Mouse (Mus musculus) adrenal gland, adult 18-20 months (tissue): ENCODE measurements around the gene Aldoart2. TPM values are rescaled to one million over a fixed set of nuclear protein-coding genes. Genes with fewer than 3 reads are reported as not detected.
"Not testable (repeated sequence)": the region's sequence is repeated elsewhere in the genome, so short reads cannot be mapped to it uniquely, and the experiment has no call there.

Source experiments
- DNase-seq, 2 experiments: peaks; one replicate each; pipeline ENCODE4 v3.0.0; 2021 to 2022; ENCODE audit warnings: low spot score in 2 of 2
- long read RNA-seq, 2 experiments: library from polyadenylated mRNA; stranded (forward); transcript quantifications; one replicate each; pipeline ENCODE4 v2.0.0; 2021
- total RNA-seq, 2 experiments: library from RNA; stranded (reverse); gene quantifications; 1 replicate in 1 of 2; 2 replicates in 1 of 2; pipeline ENCODE4 v1.2.3; 2021

Aldoart2 gene
- total RNA-seq = not detected
- long read RNA-seq, experiment 1 = 0 reads
- long read RNA-seq, experiment 2 = 0 reads

DNA sequence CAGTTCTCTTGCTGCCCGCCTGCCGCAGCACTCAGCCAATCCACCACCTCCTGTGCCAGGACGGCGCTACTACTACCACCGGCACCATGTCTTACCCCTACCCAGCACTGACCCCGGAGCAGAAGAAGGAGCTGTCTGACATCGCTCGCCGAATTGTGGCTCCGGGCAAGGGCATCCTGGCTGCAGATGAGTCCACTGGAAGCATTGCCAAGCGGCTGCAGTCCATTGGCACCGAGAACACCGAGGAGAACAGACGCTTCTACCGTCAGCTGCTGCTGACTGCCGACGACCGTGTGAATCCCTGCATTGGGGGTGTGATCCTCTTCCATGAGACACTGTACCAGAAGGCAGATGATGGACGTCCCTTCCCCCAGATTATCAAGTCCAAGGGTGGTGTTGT is at the start of gene Aldoart2:
Aldoart2 (plus strand) TSS at position 34 of the 400 bp plus-strand sequence.
- DNase-seq = no peak

DNA sequence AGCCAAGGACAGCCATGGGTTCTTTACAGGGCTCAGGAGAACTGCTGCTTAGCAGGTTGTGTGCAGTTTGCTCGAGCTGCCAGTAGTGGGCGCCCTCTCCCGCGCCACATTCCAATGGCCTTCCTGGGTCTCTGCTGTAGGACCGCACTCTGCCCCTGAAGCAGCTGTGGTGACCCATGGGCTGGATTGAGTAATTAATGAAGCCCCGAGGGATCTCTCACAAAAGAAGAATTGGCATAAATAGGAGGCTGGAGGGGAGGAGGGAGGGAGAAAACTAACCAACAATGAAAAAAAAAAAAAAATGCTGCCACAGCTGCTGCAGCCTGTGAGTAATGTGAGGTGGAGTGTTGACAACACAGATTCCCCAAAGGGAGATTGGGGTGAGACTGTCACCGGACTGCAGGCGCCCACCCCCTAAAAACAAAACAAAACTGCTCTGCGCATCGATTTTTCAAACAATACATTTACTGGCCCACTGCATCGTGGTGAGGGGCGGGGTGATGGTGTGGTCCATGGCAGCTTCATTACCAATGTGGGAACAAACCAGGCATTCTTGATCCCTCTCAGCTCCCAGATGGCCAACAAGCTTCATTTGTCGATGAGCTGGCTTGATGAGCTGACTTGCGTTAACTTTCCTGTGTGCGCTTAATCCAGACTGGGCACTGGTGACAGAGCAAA is 46.8 kb upstream of the Aldoart2 start:
- peak; percentile 20 to 51 for DNase-seq

DNA sequence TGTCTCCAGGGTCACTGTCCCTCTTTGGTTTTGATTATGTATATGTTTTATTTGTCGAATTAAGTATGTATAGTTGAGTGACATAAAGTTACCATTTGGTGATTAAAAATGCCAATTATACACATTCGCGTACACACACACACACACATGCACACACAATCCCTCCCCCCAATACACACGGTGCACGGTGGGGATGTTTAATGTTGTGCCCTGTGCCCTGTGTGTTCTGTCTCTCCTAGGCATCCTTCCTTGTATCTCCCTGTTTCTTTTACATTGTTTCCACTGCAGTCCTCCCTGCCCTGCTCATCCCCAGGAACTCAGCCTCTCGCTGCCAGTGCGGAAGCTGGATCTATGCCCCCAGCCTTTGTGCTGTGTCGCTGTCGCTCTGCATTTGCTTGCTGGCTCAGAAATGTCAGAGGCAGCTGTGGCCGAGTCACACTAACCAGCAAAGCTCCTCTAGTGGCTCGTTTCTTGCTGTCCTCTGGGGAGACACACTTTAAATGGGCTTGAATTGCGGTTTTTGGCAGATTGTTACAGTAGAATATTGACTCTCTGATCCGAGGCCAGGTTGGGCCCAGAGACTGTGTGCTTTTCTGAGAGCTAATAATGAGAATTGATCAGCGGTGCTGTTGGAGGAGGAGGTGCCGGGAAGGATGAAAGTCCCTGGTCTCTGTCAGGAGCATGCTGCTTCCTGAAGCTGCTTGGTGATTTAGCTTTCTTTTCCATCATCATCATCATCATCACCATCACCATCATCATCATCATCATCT is 37.9 kb upstream of the Aldoart2 start:
- no peak for DNase-seq

DNA sequence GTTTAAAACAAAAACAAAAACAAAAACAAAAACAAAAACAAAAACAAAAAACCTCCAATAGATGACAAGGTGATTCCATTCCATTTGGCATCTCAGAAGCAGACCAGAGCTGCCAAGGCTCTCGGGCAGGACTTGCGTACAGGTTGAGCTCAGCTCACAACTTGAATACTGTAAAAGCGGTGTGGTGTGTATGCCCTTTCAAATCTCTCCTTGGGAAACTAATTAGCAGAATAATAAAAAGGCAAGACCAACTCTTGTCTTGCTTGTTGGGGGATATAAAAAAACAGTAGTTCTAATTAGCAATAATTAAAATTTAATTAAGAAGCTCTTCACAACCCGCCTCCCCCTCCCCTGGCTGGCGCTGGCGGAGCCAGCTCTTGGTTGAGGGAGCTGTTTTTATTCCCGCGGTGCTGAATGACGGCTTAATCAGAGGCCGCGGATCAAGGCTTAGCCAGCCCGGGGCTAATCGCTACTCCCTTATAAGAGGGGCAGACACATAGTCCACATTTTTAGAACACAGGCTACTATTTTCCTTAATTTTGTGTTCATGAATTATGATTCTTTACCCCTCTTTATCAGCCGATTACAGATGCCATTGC is 28.4 kb upstream of the Aldoart2 start:
- no peak for DNase-seq

DNA sequence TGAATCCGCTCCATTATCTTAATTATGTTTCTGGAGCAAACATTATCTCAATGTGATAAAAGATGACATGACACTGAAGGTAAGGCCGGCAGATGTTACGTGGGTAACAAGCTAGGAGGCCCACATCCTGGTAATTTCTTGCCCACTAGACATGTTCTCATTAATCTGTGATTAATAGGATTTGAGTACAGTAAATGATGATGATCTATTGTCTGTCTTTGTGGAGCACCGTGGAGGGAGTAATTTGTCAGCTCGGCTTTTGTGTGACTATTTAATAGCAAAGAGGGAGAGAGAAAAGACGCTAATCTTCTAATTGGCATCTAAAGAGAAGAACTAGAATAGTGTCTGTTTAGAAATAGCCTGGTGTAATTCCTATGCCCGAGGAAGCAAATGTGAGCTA is 27.3 kb upstream of the Aldoart2 start:
- DNase-seq = no peak

DNA sequence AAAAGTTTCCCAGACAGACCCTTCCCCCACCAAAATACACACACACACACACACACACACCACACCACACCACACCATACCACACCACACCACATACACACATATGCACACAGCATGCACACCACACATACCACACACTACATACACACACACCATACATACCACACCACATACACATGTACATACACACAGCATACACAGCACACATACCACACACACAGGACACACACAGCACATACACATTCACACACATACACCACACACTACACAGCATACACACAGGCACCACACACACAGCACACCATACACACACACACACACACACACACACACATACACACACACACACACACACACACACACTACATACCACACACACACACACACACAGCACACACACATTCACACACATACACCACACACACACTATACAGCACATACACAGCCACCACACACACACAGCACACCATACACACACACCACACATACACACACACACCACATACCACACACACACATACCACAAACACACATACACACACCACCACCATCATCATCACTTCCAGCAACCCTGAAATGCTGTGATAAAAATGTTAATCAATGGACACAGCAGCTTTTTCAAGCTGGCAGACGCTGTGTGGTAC is 26.6 kb upstream of the Aldoart2 start:
- no peak for DNase-seq

DNA sequence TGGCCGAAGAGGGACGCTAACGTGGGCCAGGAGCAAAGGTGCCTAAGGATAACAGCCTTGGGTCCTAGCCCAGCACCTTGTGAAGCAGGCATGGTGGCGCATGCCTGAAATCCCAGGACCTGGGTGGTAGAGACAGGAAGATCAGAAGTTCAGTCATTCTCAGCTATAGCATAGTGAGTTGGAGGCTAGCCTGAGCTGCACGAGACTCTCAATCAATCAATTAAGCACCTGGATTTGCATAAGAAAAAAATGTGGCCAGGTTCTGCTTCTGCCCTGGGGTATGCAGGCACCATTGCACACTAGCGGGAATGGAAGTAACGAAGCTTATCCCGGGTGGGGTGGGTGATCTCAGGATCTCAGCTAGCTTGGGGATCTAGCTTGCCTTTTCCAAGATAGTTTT is 25.9 kb upstream of the Aldoart2 start:
- no peak for DNase-seq

DNA sequence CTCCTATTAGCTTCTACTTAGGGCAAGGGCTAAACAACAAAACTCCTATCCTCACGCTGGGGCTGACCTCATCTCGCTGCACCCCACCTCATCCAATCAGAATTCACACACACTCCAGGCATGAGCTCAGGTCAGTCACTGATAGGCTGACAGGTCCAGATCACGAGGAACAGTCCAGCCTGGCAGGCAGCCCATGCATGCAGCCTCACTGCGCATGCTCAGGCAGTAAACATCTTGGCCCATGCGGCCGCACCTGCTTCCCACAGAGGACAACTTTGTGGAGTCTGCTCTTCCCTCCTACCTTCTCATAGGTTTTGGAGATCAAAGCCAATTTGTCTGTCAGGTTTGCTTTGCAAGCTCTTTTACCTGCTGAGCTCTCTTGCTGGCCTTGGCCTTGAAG is 10.1 kb upstream of the Aldoart2 start:
- not testable (repeated sequence) for DNase-seq

DNA sequence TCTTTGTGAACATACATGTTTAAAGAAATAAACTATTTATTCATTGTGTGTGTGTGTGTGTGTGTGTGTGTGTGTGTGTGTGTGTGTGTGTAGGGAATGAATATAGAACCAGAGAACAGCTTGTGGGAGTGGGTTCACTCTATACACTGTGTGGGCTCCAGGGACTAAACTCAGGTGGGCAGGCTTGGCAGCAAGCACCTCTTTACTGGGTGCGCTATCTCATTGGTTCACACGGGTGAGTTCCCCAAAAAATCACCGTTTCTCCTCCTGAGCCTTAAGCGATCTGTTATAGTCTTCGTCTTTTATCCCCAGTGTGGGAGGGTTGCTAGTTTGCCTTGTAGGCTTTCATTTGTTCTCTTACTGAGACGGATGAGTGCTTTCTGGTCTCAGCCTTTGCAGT is 7.2 kb upstream of the Aldoart2 start:
- no peak for DNase-seq

DNA sequence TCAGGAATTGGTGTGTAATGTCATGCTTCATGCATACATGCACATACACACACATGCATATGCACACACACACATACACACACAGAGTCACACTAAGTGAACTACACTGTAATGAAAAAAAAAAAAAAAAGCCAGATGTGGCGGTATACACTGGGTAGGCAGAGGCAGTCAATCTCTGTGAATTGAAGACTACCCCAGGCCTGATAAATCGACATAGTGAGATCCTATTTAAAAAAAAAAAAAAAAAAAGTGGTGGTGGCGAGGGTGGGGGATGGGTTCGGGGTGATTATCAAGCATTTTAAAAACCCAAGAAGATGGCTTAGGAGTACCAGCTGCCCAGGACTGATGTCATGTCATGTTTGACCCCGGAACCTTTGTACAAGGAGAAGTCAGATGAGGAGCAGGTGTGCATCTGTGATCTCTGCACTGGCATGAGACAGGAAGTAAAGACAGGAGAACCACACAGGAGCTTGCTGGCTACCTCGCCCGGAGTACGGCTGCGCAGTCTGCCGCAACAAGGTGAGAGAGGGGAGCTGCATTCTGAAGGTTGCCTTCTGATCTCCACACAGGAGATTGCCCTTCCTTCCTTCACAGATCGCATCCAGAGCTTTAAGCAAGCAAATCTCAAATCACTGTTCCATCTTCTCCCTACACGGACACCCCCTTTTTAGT is 5.7 kb upstream of the Aldoart2 start:
- DNase-seq = no peak

DNA sequence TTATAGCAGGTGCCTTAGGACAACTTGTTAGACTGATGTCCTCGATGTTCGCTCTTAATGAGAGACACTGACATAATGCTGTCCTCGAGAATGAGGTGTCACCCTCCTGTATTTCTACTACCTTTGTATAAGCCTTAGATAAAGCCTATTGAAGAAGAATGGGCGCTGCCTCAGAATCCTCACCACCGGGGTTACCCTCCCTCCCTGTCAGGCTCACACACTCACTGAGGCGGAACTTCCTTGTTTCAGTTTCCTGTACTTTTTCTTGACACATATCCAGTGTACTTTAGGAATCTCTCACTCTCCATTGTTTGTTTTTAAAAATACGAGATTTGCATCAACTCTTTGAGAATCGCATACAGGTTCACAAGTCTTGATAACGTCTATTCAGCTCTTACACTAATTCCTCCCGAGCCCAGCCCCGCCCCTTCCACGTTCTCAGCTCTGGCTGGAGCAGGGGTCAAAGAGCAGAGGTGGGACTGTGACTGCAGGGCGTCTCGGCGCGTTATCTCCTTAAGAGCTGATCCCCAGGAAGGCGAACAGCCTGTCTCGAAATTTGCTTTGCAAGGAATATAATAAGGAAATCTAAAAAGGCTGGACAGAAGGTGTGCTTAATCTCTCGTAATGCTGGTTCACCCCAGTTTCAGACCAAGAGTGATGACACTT is 4.9 kb upstream of the Aldoart2 start:
- DNase-seq = peak in 1 of 2 experiments; percentile 6

DNA sequence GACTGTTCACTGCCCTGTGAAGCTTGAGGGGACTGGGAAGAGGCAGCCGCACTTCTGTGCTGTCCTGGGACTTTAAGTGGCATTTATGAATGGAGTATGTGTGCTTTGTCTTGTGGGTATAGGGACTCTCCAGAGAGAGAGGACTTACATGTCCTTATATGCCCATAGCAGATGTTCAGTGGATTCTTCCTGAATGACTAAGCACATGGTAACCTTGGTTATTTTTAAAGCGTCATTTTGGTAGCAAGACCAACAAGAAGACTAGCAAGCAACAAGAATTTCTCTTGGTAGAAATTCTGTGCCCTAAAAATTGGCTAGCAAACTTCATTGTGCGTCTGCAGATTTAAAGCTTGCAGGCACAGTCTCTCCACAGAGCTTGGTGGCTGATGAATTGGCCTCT is 1.3 kb upstream of the Aldoart2 start:
- no peak for DNase-seq

DNA sequence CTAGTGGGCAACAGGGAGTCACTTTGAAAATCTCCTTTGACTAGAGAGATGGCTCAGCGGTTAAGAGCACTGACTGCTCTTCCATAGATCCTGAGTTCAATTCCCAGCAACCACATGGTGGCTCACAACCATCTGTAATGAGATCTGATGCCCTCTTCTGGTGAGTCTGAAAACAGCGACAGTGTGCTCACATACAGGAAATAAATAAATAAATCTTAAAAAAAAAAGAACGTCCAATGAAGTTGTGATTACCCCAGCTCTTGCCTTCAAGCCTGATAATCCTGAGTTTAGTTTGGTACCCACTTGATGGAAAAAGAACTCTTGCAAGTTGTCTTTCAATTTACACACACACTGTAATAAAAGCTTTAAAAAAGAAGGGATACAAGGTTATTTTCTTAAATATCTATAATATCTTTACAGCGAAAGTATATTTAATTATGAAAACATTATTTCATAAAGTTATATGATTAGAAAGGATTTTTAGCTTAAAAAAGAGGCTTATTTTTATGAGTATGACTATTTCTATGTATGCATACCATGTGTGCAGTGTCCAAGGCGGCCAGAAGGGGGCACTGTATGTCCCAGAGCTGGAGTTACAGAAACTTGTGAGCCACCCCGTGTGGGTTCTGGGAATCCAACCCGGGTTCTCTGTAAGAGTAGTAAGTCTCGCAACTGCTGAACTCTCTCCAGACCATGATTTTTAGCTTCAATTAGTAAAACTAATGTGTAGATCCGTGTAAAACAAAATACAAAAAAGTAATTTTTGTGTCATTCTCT is 664 bp upstream of the Aldoart2 start:
- no peak for DNase-seq

DNA sequence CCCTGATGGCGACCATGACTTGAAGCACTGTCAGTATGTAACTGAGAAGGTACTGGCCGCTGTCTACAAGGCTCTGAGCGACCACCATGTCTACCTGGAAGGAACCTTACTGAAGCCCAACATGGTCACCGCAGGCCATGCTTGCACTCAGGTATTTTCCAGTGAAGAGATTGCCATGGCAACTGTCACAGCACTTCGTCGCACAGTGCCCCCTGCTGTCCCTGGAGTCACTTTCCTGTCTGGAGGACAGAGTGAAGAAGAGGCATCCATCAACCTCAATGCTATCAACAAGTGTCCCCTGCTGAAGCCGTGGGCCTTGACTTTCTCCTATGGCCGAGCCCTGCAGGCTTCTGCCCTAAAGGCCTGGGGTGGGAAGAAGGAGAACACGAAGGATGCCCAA is 828 bp downstream of the Aldoart2 start:
- no peak for DNase-seq

DNA sequence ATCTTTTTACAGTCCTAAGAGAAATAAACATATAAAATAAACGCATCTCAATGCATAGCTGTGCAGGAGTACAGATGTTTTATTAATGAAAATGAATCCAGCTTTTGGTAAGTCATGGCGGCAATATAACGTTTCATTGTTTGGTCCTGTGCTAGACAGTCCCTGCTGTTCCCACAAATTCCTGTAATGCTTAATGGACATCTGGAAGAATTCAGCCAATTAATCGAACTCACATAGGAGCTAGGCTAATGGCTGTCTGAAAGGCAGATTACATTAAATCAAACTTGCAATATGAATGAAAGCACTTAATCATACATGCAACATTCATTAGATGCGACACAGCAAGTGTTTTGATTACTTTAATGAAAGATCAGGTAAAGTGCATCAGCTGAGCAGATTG is 1.8 kb downstream of the Aldoart2 start:
- no peak for DNase-seq

DNA sequence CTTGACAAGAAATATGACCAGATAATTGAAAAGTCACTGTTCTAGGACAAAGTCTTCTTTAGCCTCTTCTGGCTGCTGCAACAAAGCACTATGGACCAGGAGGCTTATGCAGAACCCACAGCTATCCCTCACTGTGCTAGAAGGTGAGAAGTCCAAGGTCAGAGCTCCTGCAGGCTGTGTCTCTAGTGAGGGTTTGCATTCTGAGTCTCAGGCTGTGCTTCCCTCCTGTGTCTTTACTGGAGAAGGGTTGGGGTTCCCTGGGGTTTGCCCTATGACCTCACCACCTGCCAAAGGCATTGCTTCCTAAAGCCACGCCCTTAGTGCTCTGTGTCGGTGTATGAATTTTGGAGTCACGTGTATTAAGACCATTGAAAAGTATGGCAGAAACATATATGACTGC is 3.4 kb downstream of the Aldoart2 start:
- DNase-seq = no peak

DNA sequence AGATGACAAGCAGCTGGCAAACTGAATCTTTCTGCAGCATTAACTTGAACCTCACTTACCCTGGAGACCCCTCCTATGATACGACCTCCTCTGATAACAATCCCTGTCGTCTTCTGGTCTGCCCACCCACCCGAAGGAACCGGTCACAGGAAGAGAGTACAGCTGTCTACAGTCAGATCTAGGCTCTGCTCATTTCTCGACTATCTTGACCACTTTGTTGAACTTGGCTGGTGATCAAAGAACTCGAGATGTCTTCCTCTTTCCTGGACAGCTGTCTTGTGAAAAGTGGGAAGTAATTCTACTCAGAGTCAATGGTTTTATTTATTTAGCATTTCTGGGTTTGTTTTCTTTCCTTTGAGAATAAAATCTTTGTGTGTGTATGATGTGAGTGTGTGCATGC is 4.6 kb downstream of the Aldoart2 start:
- DNase-seq = no peak

DNA sequence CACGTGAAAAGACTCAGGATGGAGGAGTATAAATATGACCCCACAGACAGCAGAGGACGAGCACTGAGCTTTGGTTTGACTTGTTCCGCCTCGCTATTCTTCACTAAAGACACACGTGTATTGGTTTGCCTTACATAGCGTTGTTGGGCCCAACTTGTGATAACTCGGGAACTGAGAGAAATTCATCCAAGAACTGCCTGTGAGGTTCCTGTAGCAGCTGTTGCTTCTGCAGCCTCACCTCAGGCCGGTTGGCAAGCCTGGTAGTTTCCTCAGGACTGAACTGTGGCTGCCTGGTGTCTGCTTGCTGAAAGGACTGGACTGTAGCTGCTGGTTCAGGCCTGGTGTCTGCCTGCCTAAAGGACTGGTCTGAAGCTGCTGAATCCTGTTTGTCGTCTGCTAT is 5.6 kb downstream of the Aldoart2 start:
- DNase-seq = no peak

DNA sequence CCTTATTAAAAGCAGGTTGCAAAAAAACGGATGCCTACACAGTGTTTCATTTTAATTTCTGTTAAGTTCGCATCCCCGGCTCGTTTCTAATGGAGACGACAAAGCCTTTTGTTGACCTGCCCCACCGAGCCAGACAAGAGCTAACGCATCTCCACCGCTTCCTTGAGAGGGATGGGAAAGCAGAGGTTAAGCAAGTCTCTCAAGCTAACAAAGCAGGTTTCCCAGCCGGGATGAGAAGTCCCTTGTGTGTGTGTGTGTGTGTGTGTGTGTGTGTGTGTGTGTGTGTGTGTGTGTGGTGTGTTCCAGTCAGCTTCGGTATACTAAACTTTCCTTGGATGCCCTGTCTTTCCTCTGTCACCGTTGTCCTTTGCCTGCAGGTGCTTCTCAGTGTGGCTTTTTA is 6.1 kb downstream of the Aldoart2 start:
- no peak for DNase-seq

DNA sequence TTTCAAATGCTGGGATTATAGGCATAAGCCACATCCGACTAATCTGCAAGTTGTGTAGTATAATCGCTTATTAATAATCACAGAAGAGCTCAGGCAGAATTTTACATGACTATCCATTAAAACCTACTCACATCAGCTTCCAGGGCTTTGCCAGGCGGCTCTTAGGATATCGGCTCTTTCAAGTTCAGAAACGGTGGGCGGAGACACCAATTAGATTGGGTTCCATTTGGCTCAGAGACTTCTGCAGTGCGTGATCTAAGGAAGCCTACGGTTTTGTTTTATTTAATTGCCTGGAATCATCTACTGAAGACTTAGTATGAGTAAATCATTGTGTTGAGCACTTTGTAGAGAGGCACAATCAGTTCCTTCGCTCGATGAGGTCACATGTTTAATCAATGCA is 6.6 kb downstream of the Aldoart2 start:
- no peak for DNase-seq
